Mouse (Mus musculus): ENCODE results near the gene Tmem236. TPM values are rescaled to one million over a fixed set of nuclear protein-coding genes. Genes with fewer than 3 reads are reported as not detected.

Tmem236 gene
- polyA plus RNA-seq, 1 experiment from 2014 or later = not detected

DNA sequence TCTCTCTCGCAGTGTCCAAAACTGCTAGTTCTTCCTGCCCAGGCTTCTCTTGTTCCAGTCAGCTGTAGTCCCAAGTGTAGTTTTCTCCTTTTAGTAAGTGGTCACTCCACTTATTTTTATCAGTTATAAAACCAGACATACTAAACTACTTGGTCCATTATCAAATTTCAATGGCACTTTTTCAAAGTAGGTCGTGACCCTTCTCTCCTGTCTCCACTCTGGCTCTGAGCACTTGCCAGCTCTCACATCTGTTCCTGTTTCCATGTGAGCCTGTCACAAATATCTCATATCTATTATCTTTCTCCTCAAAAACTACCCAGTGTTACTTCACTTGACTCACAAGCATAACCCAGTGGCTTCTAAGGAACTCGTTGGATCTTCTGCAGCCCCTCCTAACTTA lies 29.0 kb upstream of the Tmem236 start:
- no peaks in the 10 kb centered on the region for H3K9me3 ChIP-seq (ENCODE audit: control insufficient read depth, low read length)
- no peak overlapping the region for H3K4me2 ChIP-seq (ENCODE audit: low read depth)
- no peaks in the 10 kb centered on the region for H3K36me3 ChIP-seq (ENCODE audit: control insufficient read depth, insufficient read depth, low read length)
- WGBS = 80% methylated on average over 3 of the region's 3 CpGs
- DNase-seq (ENCODE audit: low spot score) (no peak), ATAC-seq (ENCODE audit: insufficient read depth, low FRiP score, low TSS enrichment) (no peak)
- no peak overlapping the region for H3K27ac ChIP-seq (ENCODE audit: low read depth, low read length)
- H3K4me1 ChIP-seq (ENCODE audit: control insufficient read depth, insufficient read depth, low read length) = no peaks in the 10 kb centered on the region
- H3K4me3 ChIP-seq (ENCODE audit: low read depth, low read length) = no peak overlapping the region
- H3K27me3 ChIP-seq (ENCODE audit: control insufficient read depth, insufficient read depth, low read length) = no peaks in the 10 kb centered on the region
- no peak overlapping the region for H3K9ac ChIP-seq (ENCODE audit: low read length)

DNA sequence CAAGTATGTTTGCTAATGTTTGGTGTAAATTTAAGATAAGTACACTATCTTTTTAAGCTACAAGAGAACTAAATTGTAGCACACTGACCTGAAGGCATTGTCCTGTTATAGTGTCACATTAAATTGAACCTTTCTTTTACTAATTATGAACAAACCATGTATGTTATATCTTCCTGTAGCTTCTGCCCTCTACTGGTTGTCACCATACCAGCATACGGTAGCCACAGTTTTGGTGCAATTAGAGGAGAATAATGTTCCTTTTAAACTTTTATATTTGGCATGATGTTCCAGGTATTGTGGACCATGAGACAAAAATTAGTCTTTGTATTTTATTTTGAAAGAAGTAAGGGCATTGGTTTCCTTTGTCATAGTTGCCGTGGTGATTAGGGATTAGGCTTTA lies 27.4 kb upstream of the Tmem236 start:
- no peak for ATAC-seq (ENCODE audit: insufficient read depth, low FRiP score, low TSS enrichment)
- no peak overlapping the region for H3K27ac ChIP-seq (ENCODE audit: low read depth, low read length)
- 91% methylated on average over 2 of the region's 2 CpGs for WGBS
- H3K4me1 ChIP-seq (ENCODE audit: control insufficient read depth, insufficient read depth, low read length) = no peaks in the 10 kb centered on the region
- no peaks in the 10 kb centered on the region for H3K27me3 ChIP-seq (ENCODE audit: control insufficient read depth, insufficient read depth, low read length)
- no peak overlapping the region for H3K9ac ChIP-seq (ENCODE audit: low read length)
- H3K4me3 ChIP-seq (ENCODE audit: low read depth, low read length) = no peak overlapping the region
- no peak overlapping the region for H3K4me2 ChIP-seq (ENCODE audit: low read depth)
- DNase-seq (ENCODE audit: low spot score) = no peak
- H3K9me3 ChIP-seq (ENCODE audit: control insufficient read depth, low read length) = no peaks in the 10 kb centered on the region
- no peaks in the 10 kb centered on the region for H3K36me3 ChIP-seq (ENCODE audit: control insufficient read depth, insufficient read depth, low read length)

DNA sequence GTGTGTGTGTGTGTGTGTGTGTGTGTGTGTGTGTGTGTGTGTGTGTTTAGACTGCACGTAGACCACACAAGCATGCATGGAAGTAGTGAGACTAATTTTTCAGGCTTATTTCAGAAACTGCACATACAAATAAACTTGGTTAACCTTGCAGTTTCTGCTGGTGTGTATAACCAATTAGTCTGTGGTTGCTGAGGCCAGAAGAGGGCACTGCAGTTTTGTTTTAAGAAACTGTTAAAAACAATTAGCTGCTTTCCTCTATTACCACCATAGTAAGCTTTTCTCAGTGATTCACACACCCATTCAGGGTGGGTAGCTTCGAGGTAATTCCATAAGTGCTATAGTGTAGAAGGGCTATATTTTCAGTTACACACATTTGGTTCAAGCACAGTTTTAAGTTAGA lies 23.5 kb upstream of the Tmem236 start:
- H3K36me3 ChIP-seq (ENCODE audit: control insufficient read depth, insufficient read depth, low read length) = no peaks in the 10 kb centered on the region
- no peak overlapping the region for H3K4me3 ChIP-seq (ENCODE audit: low read depth, low read length)
- no peaks in the 10 kb centered on the region for H3K27me3 ChIP-seq (ENCODE audit: control insufficient read depth, insufficient read depth, low read length)
- ATAC-seq (ENCODE audit: insufficient read depth, low FRiP score, low TSS enrichment) (no peak), DNase-seq (ENCODE audit: low spot score) (no peak)
- H3K4me1 ChIP-seq (ENCODE audit: control insufficient read depth, insufficient read depth, low read length) = no peaks in the 10 kb centered on the region
- WGBS = 98% methylated on average over 2 of the region's 2 CpGs
- no peaks in the 10 kb centered on the region for H3K9me3 ChIP-seq (ENCODE audit: control insufficient read depth, low read length)
- no peak overlapping the region for H3K27ac ChIP-seq (ENCODE audit: low read depth, low read length)
- no peak overlapping the region for H3K4me2 ChIP-seq (ENCODE audit: low read depth)
- no peak overlapping the region for H3K9ac ChIP-seq (ENCODE audit: low read length)

DNA sequence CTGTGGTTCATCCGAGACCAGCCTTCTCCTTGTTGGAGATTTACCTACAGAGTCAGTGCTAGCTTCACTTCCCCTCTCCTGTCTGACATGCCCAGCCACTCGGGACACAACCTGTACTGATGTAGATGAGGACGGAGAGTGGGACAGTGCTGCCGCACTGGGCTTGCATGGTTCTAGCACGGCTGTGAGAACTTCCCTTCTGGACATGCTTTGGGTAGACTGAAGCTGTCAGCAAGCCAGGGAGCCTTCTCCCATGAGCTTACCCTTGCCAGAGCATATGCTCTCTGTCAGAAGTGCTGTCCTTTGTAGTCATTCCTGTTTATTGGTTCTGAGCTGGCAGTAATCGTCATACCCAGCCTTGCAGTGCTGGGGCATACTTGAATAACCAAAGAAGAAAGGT lies 22.5 kb upstream of the Tmem236 start:
- Histone ChIP-seq H3K9me3 (ENCODE audit: control insufficient read depth, low read length) (no peaks in the 10 kb centered on the region), H3K4me3 (ENCODE audit: low read depth, low read length) (no peak overlapping the region), H3K27ac (ENCODE audit: low read depth, low read length) (no peak overlapping the region), H3K4me1 (ENCODE audit: control insufficient read depth, insufficient read depth, low read length) (no peaks in the 10 kb centered on the region), H3K36me3 (ENCODE audit: control insufficient read depth, insufficient read depth, low read length) (no peaks in the 10 kb centered on the region), H3K4me2 (ENCODE audit: low read depth) (no peak overlapping the region), H3K27me3 (ENCODE audit: control insufficient read depth, insufficient read depth, low read length) (no peaks in the 10 kb centered on the region), H3K9ac (ENCODE audit: low read length) (no peak overlapping the region)
- ATAC-seq (ENCODE audit: insufficient read depth, low FRiP score, low TSS enrichment) (no peak), DNase-seq (ENCODE audit: low spot score) (no peak)
- WGBS = 93% methylated on average over 6 of the region's 6 CpGs

DNA sequence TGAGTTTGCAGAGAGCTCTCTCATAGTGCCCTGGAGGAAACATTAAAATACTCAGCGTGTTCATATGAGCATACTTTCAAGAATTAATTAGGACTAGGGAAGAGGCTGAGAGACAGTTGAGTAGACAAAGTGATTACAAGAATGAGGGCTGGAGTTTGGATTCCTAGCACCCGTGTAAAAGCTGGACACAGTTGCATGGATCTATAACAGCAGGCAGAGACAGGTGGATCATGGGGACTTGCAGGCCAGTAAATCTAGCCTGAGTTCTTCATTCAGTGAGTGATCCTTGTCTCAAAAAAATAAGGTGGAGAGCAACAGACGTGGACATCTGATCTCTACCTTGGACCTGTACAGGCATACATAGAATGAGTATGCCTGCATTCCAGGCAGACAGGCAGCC lies 15.3 kb upstream of the Tmem236 start:
- no peak for DNase-seq (ENCODE audit: low spot score)
- Histone ChIP-seq H3K27ac (ENCODE audit: low read depth, low read length) (no peak overlapping the region), H3K9me3 (ENCODE audit: control insufficient read depth, low read length) (no peaks in the 10 kb centered on the region), H3K4me1 (ENCODE audit: control insufficient read depth, insufficient read depth, low read length) (no peaks in the 10 kb centered on the region), H3K4me3 (ENCODE audit: low read depth, low read length) (no peak overlapping the region), H3K36me3 (ENCODE audit: control insufficient read depth, insufficient read depth, low read length) (no peaks in the 10 kb centered on the region), H3K27me3 (ENCODE audit: control insufficient read depth, insufficient read depth, low read length) (no peaks in the 10 kb centered on the region), H3K9ac (ENCODE audit: low read length) (no peak overlapping the region), H3K4me2 (ENCODE audit: low read depth) (no peak overlapping the region)
- 83% methylated on average over 3 of the region's 3 CpGs for WGBS
- ATAC-seq (ENCODE audit: insufficient read depth, low FRiP score, low TSS enrichment) = no peak

DNA sequence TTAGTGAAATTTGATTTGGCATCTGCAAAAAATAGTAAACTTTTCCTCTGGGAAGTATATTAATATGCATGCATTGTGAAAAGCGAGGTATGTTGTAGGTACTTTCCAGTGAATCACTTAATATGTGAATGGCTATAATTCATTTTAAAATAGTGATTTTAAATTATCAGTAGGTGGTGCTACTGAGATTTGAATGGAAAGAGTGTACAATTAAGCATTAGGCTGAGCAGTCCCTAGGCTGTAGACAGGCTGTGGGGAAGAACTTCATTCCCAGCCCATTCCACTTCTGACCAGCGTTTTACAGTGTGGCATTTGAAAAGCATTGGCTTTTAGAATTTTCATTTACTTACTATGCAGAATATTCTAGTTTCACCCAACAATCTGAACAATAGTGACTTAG lies 14.6 kb upstream of the Tmem236 start:
- ATAC-seq (ENCODE audit: insufficient read depth, low FRiP score, low TSS enrichment) = no peak
- H3K4me1 ChIP-seq (ENCODE audit: control insufficient read depth, insufficient read depth, low read length) = no peaks in the 10 kb centered on the region
- no peaks in the 10 kb centered on the region for H3K27me3 ChIP-seq (ENCODE audit: control insufficient read depth, insufficient read depth, low read length)
- H3K4me3 ChIP-seq (ENCODE audit: low read depth, low read length) = no peak overlapping the region
- H3K9ac ChIP-seq (ENCODE audit: low read length) = no peak overlapping the region
- no peaks in the 10 kb centered on the region for H3K9me3 ChIP-seq (ENCODE audit: control insufficient read depth, low read length)
- DNase-seq (ENCODE audit: low spot score) = no peak
- no peak overlapping the region for H3K4me2 ChIP-seq (ENCODE audit: low read depth)
- WGBS = 87% methylated on average over 2 of the region's 2 CpGs
- no peak overlapping the region for H3K27ac ChIP-seq (ENCODE audit: low read depth, low read length)
- H3K36me3 ChIP-seq (ENCODE audit: control insufficient read depth, insufficient read depth, low read length) = no peaks in the 10 kb centered on the region

DNA sequence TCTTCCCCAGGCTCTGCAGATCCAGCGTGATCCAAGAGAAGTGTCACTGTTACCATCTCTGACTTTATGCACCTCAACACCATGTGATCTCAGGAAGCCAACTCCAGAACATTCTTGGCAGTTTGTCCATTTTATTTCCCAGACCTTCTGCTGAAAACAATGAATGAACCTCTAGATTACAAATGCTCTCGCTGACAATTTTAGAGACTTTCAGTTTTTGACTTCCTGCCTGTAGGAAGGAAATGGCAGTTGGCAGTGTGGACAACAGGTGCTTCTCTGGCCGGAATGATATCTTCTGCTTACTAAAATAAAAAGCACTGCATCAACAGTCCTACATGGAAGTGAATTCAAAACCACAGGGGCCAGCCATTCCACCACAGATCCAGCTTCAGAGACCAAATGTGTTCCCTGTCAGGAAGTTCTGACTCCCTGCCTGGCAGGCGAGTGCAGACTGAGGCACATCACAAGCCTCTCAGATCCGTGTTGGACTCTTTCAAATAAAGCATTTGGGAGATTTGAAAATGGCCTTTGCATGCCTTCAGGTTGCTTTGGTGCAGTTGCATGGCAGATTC lies 9.8 kb upstream of the Tmem236 start:
- no peak overlapping the region for H3K27ac ChIP-seq (ENCODE audit: low read depth, low read length)
- no peak overlapping the region for H3K4me3 ChIP-seq (ENCODE audit: low read depth, low read length)
- H3K9me3 ChIP-seq (ENCODE audit: control insufficient read depth, low read length) = no peaks in the 10 kb centered on the region
- H3K27me3 ChIP-seq (ENCODE audit: control insufficient read depth, insufficient read depth, low read length) = no peaks in the 10 kb centered on the region
- ATAC-seq (ENCODE audit: insufficient read depth, low FRiP score, low TSS enrichment) = no peak
- 78% methylated on average over 5 of the region's 5 CpGs for WGBS
- no peak overlapping the region for H3K4me2 ChIP-seq (ENCODE audit: low read depth)
- no peaks in the 10 kb centered on the region for H3K4me1 ChIP-seq (ENCODE audit: control insufficient read depth, insufficient read depth, low read length)
- DNase-seq (ENCODE audit: low spot score) = no peak
- no peak overlapping the region for H3K9ac ChIP-seq (ENCODE audit: low read length)
- H3K36me3 ChIP-seq (ENCODE audit: control insufficient read depth, insufficient read depth, low read length) = no peaks in the 10 kb centered on the region

DNA sequence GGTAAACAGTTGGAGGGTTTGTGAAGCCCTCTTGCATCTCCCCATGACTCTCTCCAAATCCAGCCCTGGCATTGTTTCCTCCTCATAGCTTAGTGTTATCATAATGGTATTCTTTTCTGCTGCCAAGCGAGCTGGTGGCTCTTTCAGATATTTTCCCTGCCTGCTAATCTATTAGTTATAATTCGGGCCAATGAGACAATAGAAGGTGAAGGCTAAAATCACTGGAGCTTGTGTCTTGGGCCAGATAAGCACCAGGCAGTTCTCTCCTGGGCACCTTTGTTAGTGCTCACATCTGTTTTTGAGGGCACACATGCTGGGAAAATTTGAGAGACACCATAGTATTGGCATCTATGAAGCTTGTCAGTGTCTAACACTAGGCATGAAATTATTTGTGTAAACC lies 9.3 kb upstream of the Tmem236 start:
- Histone ChIP-seq H3K4me3 (ENCODE audit: low read depth, low read length) (no peak overlapping the region), H3K36me3 (ENCODE audit: control insufficient read depth, insufficient read depth, low read length) (no peaks in the 10 kb centered on the region), H3K4me1 (ENCODE audit: control insufficient read depth, insufficient read depth, low read length) (no peaks in the 10 kb centered on the region), H3K4me2 (ENCODE audit: low read depth) (no peak overlapping the region), H3K27me3 (ENCODE audit: control insufficient read depth, insufficient read depth, low read length) (no peaks in the 10 kb centered on the region), H3K27ac (ENCODE audit: low read depth, low read length) (no peak overlapping the region), H3K9me3 (ENCODE audit: control insufficient read depth, low read length) (no peaks in the 10 kb centered on the region), H3K9ac (ENCODE audit: low read length) (no peak overlapping the region)
- no peak for ATAC-seq (ENCODE audit: insufficient read depth, low FRiP score, low TSS enrichment)
- 80% methylated on average over 2 of the region's 2 CpGs for WGBS
- DNase-seq (ENCODE audit: low spot score) = no peak

DNA sequence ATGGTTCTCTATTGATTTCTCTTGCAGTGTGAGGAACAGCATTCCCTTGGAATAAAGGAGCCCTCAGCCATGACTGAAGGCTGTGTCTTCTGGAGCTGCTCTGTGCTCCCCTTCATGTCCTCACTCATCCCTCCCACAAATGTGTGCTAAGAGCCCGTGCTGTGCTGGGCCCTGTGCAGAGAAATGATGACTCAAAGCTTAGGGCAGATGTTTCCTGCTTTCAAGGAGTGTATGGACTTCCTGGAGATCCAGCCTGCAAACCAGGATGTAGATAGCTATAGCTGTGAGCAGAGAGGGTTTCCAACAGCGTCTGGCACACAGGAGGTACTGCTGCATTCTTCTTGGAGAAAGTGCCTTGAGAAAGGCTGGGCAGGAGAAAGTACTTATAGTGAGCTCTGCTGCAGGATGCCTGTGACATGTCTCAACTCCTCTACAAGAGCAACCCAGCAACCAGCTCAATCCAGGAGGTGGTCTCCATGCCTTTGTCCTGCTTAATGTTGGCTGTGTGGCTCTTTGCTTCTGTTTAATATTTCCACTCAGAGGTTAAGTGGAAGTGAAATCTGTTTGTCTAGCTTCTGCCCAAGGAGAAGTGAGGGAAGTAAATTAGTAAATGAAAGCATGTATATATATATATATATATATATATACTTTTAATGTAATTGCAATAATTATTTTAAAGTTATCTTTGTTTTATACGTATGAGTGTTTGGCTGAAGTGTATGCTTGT lies 8.5 kb upstream of the Tmem236 start:
- no peak for ATAC-seq (ENCODE audit: insufficient read depth, low FRiP score, low TSS enrichment)
- no peaks in the 10 kb centered on the region for H3K27me3 ChIP-seq (ENCODE audit: control insufficient read depth, insufficient read depth, low read length)

More for the DNA sequence above, 8.5 kb upstream of the Tmem236 start:
- Histone ChIP-seq H3K9ac (ENCODE audit: low read length) (no peak overlapping the region), H3K4me1 (ENCODE audit: control insufficient read depth, insufficient read depth, low read length) (no peaks in the 10 kb centered on the region), H3K4me3 (ENCODE audit: low read depth, low read length) (no peak overlapping the region), H3K36me3 (ENCODE audit: control insufficient read depth, insufficient read depth, low read length) (no peaks in the 10 kb centered on the region), H3K27ac (ENCODE audit: low read depth, low read length) (no peak overlapping the region), H3K4me2 (ENCODE audit: low read depth) (no peak overlapping the region), H3K9me3 (ENCODE audit: control insufficient read depth, low read length) (no peaks in the 10 kb centered on the region)
- 77% methylated on average over 3 of the region's 3 CpGs for whole genome bisulfite sequencing
- no peak for DNase-seq (ENCODE audit: low spot score)
